Mouse (Mus musculus): ENCODE results near the gene Cd19. TPM values are rescaled to one million over a fixed set of nuclear protein-coding genes. Genes with fewer than 3 reads are reported as not detected.

Gene Cd19
- polyA plus RNA-seq, 1 experiment: not detected

DNA sequence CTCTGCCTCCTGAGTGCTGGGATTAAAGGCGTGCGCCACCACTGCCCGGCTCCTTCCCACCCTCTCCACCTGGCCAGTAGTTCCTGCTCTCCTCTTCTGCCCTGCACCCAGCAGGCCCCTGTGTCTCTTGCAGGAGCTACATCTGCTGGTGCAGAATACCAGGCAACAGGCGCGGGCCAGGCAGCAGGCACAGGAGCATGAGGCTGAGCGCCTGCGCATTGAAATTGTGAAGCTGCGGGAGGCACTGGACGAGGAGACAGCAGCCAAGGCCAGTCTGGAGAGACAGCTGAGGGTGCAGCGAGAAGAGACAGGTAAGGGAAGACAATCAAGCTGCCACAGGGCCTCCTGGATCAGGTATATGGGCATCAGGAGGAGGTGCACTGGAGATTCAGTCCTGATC lies 29.3 kb upstream of the Cd19 start:
- no peaks in the 10 kb centered on the region for H3K4me1 ChIP-seq (ENCODE audit: control insufficient read depth, insufficient read depth, low read length)
- H3K9me3 ChIP-seq (replicated peaks; ENCODE audit: control insufficient read depth, insufficient read depth, low read length, poor library complexity, severe bottlenecking): no peaks in the 10 kb centered on the region
- no peaks in the 10 kb centered on the region for H3K36me3 ChIP-seq (ENCODE audit: control insufficient read depth, insufficient read depth, low read length, poor library complexity, severe bottlenecking)
- TF ChIP-seq CTCF (IDR thresholded peaks at IDR 0.05; ENCODE audit: low read depth, low read length) (no peak), EP300 (IDR thresholded peaks at IDR 0.05; ENCODE audit: insufficient read depth, low read depth, low read length) (no peak), POLR2A (IDR thresholded peaks at IDR 0.05; ENCODE audit: insufficient read depth, low read length) (no peak)
- no peak overlapping the region for H3K27ac ChIP-seq (ENCODE audit: insufficient read depth, low read length)
- no peak overlapping the region for H3K9ac ChIP-seq (ENCODE audit: low read depth, poor library complexity, severe bottlenecking)
- no peaks in the 10 kb centered on the region for H3K27me3 ChIP-seq (ENCODE audit: control insufficient read depth, insufficient read depth, low read length, poor library complexity, severe bottlenecking)
- no peak overlapping the region for H3K4me3 ChIP-seq (ENCODE audit: low read depth, low read length)

DNA sequence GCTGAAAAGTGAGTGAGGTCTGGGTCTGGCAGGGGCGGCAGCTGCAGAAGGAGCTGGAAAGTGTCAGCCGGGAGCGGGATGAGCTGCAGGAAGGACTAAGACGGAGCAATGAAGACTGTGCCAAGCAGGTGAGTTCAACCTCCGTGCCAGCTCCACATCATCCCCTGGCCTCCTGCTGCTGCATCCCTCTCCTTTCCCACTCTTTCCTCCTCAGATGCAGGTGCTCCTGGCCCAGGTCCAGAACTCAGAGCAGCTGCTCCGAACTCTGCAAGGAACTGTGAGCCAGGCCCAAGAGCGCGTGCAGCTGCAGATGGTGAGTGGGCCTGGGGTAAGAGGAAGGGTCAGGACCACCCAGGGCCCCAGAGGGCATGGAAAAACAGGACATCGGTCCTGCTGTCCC lies 25.4 kb upstream of the Cd19 start:
- Histone ChIP-seq H3K27ac (ENCODE audit: insufficient read depth, low read length) (no peak overlapping the region), H3K9me3 (replicated peaks; ENCODE audit: control insufficient read depth, insufficient read depth, low read length, poor library complexity, severe bottlenecking) (no peaks in the 10 kb centered on the region), H3K4me1 (ENCODE audit: control insufficient read depth, insufficient read depth, low read length) (no peaks in the 10 kb centered on the region), H3K4me3 (ENCODE audit: low read depth, low read length) (no peak overlapping the region), H3K9ac (ENCODE audit: low read depth, poor library complexity, severe bottlenecking) (no peak overlapping the region), H3K27me3 (ENCODE audit: control insufficient read depth, insufficient read depth, low read length, poor library complexity, severe bottlenecking) (no peaks in the 10 kb centered on the region), H3K36me3 (ENCODE audit: control insufficient read depth, insufficient read depth, low read length, poor library complexity, severe bottlenecking) (no peaks in the 10 kb centered on the region)
- no peak for TF ChIP-seq EP300 (IDR thresholded peaks at IDR 0.05; ENCODE audit: insufficient read depth, low read depth, low read length)
- no peak for TF ChIP-seq CTCF (IDR thresholded peaks at IDR 0.05; ENCODE audit: low read depth, low read length)
- TF ChIP-seq POLR2A (IDR thresholded peaks at IDR 0.05; ENCODE audit: insufficient read depth, low read length): no peak

- Histone ChIP-seq H3K27me3 (ENCODE audit: control insufficient read depth, insufficient read depth, low read length, poor library complexity, severe bottlenecking) (no peaks in the 10 kb centered on the region), H3K4me3 (ENCODE audit: low read depth, low read length) (no peak overlapping the region), H3K36me3 (ENCODE audit: control insufficient read depth, insufficient read depth, low read length, poor library complexity, severe bottlenecking) (peaks cover 5% of the 10 kb centered on the region; the same call in 1 of the 2 replicates), H3K27ac (ENCODE audit: insufficient read depth, low read length) (no peak overlapping the region), H3K9ac (ENCODE audit: low read depth, poor library complexity, severe bottlenecking) (no peak overlapping the region), H3K9me3 (replicated peaks; ENCODE audit: control insufficient read depth, insufficient read depth, low read length, poor library complexity, severe bottlenecking) (no peaks in the 10 kb centered on the region), H3K4me1 (ENCODE audit: control insufficient read depth, insufficient read depth, low read length) (no peaks in the 10 kb centered on the region)
- TF ChIP-seq EP300 (IDR thresholded peaks at IDR 0.05; ENCODE audit: insufficient read depth, low read depth, low read length) (no peak), POLR2A (IDR thresholded peaks at IDR 0.05; ENCODE audit: insufficient read depth, low read length) (no peak), CTCF (IDR thresholded peaks at IDR 0.05; ENCODE audit: low read depth, low read length) (peak; percentile 93)
Measured at GRCm38 (mm10) chr7:126436851-126437250, 22.2 kb upstream of the Cd19 start.

- Histone ChIP-seq H3K9me3 (replicated peaks; ENCODE audit: control insufficient read depth, insufficient read depth, low read length, poor library complexity, severe bottlenecking) (no peaks in the 10 kb centered on the region), H3K36me3 (ENCODE audit: control insufficient read depth, insufficient read depth, low read length, poor library complexity, severe bottlenecking) (peaks cover 5% of the 10 kb centered on the region; the same call in 1 of the 2 replicates), H3K27me3 (ENCODE audit: control insufficient read depth, insufficient read depth, low read length, poor library complexity, severe bottlenecking) (no peaks in the 10 kb centered on the region), H3K9ac (ENCODE audit: low read depth, poor library complexity, severe bottlenecking) (no peak overlapping the region), H3K4me1 (ENCODE audit: control insufficient read depth, insufficient read depth, low read length) (no peaks in the 10 kb centered on the region), H3K27ac (ENCODE audit: insufficient read depth, low read length) (no peak overlapping the region), H3K4me3 (ENCODE audit: low read depth, low read length) (no peak overlapping the region)
- TF ChIP-seq CTCF (IDR thresholded peaks at IDR 0.05; ENCODE audit: low read depth, low read length) (no peak), EP300 (IDR thresholded peaks at IDR 0.05; ENCODE audit: insufficient read depth, low read depth, low read length) (no peak), POLR2A (IDR thresholded peaks at IDR 0.05; ENCODE audit: insufficient read depth, low read length) (no peak)
Measured at GRCm38 (mm10) chr7:126435801-126436200, 21.1 kb upstream of the Cd19 start.

DNA sequence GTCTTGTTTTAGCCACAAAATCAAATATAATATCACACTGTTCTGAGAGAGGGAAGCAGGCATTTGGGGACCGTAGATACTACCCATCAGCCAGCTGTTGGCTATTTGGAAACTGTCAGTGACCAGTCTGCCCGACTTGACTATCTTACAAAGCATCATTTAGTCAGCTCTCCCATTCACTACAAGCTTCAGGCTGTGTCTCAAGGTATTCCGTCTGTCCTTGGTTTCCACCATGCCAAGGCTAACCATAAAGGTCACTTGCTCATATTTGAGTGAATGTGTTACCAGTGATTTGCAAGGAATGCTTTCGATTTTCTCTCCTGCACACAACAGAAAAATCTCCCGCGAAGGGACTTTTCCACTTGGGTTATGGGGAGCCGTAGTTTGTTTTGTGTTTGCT lies 20.0 kb upstream of the Cd19 start:
- Histone ChIP-seq H3K27me3 (ENCODE audit: control insufficient read depth, insufficient read depth, low read length, poor library complexity, severe bottlenecking) (no peaks in the 10 kb centered on the region), H3K27ac (ENCODE audit: insufficient read depth, low read length) (no peak overlapping the region), H3K4me1 (ENCODE audit: control insufficient read depth, insufficient read depth, low read length) (no peaks in the 10 kb centered on the region), H3K36me3 (ENCODE audit: control insufficient read depth, insufficient read depth, low read length, poor library complexity, severe bottlenecking) (peaks cover 5% of the 10 kb centered on the region; the same call in 1 of the 2 replicates), H3K4me3 (ENCODE audit: low read depth, low read length) (no peak overlapping the region), H3K9me3 (replicated peaks; ENCODE audit: control insufficient read depth, insufficient read depth, low read length, poor library complexity, severe bottlenecking) (no peaks in the 10 kb centered on the region), H3K9ac (ENCODE audit: low read depth, poor library complexity, severe bottlenecking) (no peak overlapping the region)
- TF ChIP-seq CTCF (IDR thresholded peaks at IDR 0.05; ENCODE audit: low read depth, low read length): no peak
- TF ChIP-seq EP300 (IDR thresholded peaks at IDR 0.05; ENCODE audit: insufficient read depth, low read depth, low read length): no peak
- no peak for TF ChIP-seq POLR2A (IDR thresholded peaks at IDR 0.05; ENCODE audit: insufficient read depth, low read length)

DNA sequence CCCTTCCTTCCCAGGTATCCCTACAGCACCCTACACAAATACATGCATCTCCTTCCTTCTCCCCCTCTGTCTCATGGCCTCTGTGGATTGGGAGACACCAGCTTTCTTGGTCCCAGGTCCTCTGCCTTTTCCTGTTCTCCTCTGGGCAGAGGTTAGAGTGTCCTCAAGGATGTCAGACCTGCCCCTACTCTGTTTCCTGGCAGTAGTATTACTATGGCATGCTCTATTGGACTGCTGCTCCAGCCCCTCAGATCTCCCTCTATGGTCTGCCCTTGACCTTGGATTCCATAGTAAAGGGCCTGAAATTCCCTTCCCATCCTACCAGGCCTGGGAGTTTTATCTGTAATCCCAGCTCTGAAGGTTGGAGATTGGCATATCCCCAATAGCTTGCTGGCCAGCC lies 15.5 kb upstream of the Cd19 start:
- Histone ChIP-seq H3K4me3 (ENCODE audit: low read depth, low read length) (no peak overlapping the region), H3K4me1 (ENCODE audit: control insufficient read depth, insufficient read depth, low read length) (no peaks in the 10 kb centered on the region), H3K9me3 (replicated peaks; ENCODE audit: control insufficient read depth, insufficient read depth, low read length, poor library complexity, severe bottlenecking) (no peaks in the 10 kb centered on the region), H3K36me3 (ENCODE audit: control insufficient read depth, insufficient read depth, low read length, poor library complexity, severe bottlenecking) (peaks cover 5% of the 10 kb centered on the region; the same call in 1 of the 2 replicates), H3K27me3 (ENCODE audit: control insufficient read depth, insufficient read depth, low read length, poor library complexity, severe bottlenecking) (no peaks in the 10 kb centered on the region), H3K9ac (ENCODE audit: low read depth, poor library complexity, severe bottlenecking) (no peak overlapping the region), H3K27ac (ENCODE audit: insufficient read depth, low read length) (no peak overlapping the region)
- TF ChIP-seq CTCF (IDR thresholded peaks at IDR 0.05; ENCODE audit: low read depth, low read length) (no peak), EP300 (IDR thresholded peaks at IDR 0.05; ENCODE audit: insufficient read depth, low read depth, low read length) (no peak), POLR2A (IDR thresholded peaks at IDR 0.05; ENCODE audit: insufficient read depth, low read length) (no peak)

All from ES-Bruce4 (cell line).